8 mouse cellular contexts compared by ENCODE assay signal in genomic region chr1:135347498-135348169, GRCm38 (mm10). TPM values are rescaled to one million over a fixed set of nuclear protein-coding genes. Genes with fewer than 3 reads are reported as not detected.
DNase-seq lines count a peak whose midpoint lies in the region; ATAC-seq and TF ChIP-seq lines count a peak whose summit lies in the region.

No protein-coding gene starts in this region.

- no peak for TF ChIP-seq CTCF in midbrain, postnatal 0 days (IDR thresholded peaks at IDR 0.05)

- no peaks in the 10 kb centered on the region for H3K9me3 ChIP-seq in intestine, embryonic 15.5 days
- H3K9me3 ChIP-seq in stomach, embryonic 16.5 days (replicated peaks; ENCODE audit: control insufficient read depth, low read length): no peaks in the 10 kb centered on the region
- no peaks in the 10 kb centered on the region for H3K9me3 ChIP-seq in midbrain, postnatal 0 days (ENCODE audit: low read length)

- ATAC-seq in frontal cortex, adult (ENCODE audit: low TSS enrichment): 0 out of 2 replicates have a peak, but pooled peaks have one; percentile 52
- ATAC-seq in intestine, embryonic 15.5 days: peak; percentile 55; the same call in 1 of the 2 replicates
- peak; percentile 55; the same call in 1 of the 2 replicates for ATAC-seq in stomach, embryonic 16.5 days (ENCODE audit: insufficient read depth, low FRiP score)
- no peak for ATAC-seq in midbrain, postnatal 0 days (ENCODE audit: low FRiP score)

- peak overlapping the region; percentile 4; the same call in 1 of the 2 replicates for H3K27ac ChIP-seq in intestine, embryonic 15.5 days
- H3K27ac ChIP-seq in stomach, embryonic 16.5 days (ENCODE audit: low read length): peak overlapping the region; percentile 66
- no peak overlapping the region for H3K27ac ChIP-seq in midbrain, postnatal 0 days (ENCODE audit: low read depth, low read length)

- WGBS in intestine, embryonic 15.5 days: 34% methylated on average over 4 of the region's 4 CpGs
- 32% methylated on average over 4 of the region's 4 CpGs for WGBS in stomach, embryonic 16.5 days
- 55% methylated on average over 4 of the region's 4 CpGs for WGBS in midbrain, postnatal 0 days

- H3K4me1 ChIP-seq in intestine, embryonic 15.5 days (replicated peaks): no peaks in the 10 kb centered on the region
- H3K4me1 ChIP-seq in stomach, embryonic 16.5 days (ENCODE audit: control insufficient read depth, insufficient read depth, low read length): peaks cover 16% of the 10 kb centered on the region
- no peaks in the 10 kb centered on the region for H3K4me1 ChIP-seq in midbrain, postnatal 0 days (ENCODE audit: insufficient read depth, low read length)

- no peaks in the 10 kb centered on the region for H3K27me3 ChIP-seq in intestine, embryonic 15.5 days (replicated peaks)
- no peaks in the 10 kb centered on the region for H3K27me3 ChIP-seq in stomach, embryonic 16.5 days (ENCODE audit: control insufficient read depth, insufficient read depth, low read length)
- H3K27me3 ChIP-seq in midbrain, postnatal 0 days (ENCODE audit: insufficient read depth, low read length): no peaks in the 10 kb centered on the region

- DNase-seq in frontal cortex, postnatal 25 days (ENCODE audit: low spot score in 2 of 2): no peak
- peak; percentile 71 to 76 for DNase-seq in right cerebral cortex, postnatal 10 days (ENCODE audit: low spot score in 2 of 2)
- no peak for DNase-seq in right cerebral cortex, postnatal 25 days
- no peak for DNase-seq in thymus, adult 18-20 months
- DNase-seq in midbrain, postnatal 0 days (ENCODE audit: low spot score): no peak

- H3K9ac ChIP-seq in intestine, embryonic 15.5 days: no peak overlapping the region
- no peak overlapping the region for H3K9ac ChIP-seq in stomach, embryonic 16.5 days (ENCODE audit: low read length)
- H3K9ac ChIP-seq in midbrain, postnatal 0 days (replicated peaks; ENCODE audit: low read length, poor library complexity, severe bottlenecking): no peak overlapping the region

- no peak overlapping the region for H3K4me2 ChIP-seq in intestine, embryonic 15.5 days (replicated peaks)
- no peak overlapping the region for H3K4me2 ChIP-seq in stomach, embryonic 16.5 days (ENCODE audit: low read depth, low read length)
- H3K4me2 ChIP-seq in midbrain, postnatal 0 days (ENCODE audit: low read depth, low read length, poor library complexity, severe bottlenecking): no peak overlapping the region

- no peak overlapping the region for H3K4me3 ChIP-seq in intestine, embryonic 15.5 days (replicated peaks)
- no peak overlapping the region for H3K4me3 ChIP-seq in stomach, embryonic 16.5 days (replicated peaks; ENCODE audit: low read length)
- H3K4me3 ChIP-seq in midbrain, postnatal 0 days (ENCODE audit: low read depth, low read length): no peak overlapping the region

- H3K36me3 ChIP-seq in intestine, embryonic 15.5 days: no peaks in the 10 kb centered on the region
- H3K36me3 ChIP-seq in stomach, embryonic 16.5 days (ENCODE audit: control insufficient read depth, insufficient read depth, low read length): no peaks in the 10 kb centered on the region
- H3K36me3 ChIP-seq in midbrain, postnatal 0 days (ENCODE audit: insufficient read depth, low read length): no peaks in the 10 kb centered on the region

RNA-seq across cellular contexts. Expression of gene Lmod1, which starts 23.0 kb away (rescaled TPM):
- 11.1 and 11.2 TPM in 2 replicates for polyA plus RNA-seq in intestine, embryonic 15.5 days (2015; fragmentation: Nextera tagmentation; extraction: Ambion mirVana)
- polyA plus RNA-seq in stomach, embryonic 16.5 days (2015; fragmentation: Nextera tagmentation; extraction: Ambion mirVana): 17.5 and 20.2 TPM in 2 replicates
- 0.16 TPM in 1 of 2 replicates, not detected in the other for total RNA-seq in midbrain, postnatal 0 days (2014; rRNA removed)
- 0.26 and 0.35 TPM in 2 replicates for polyA plus RNA-seq in midbrain, postnatal 0 days (2015; fragmentation: Nextera tagmentation; extraction: Ambion mirVana)

RNA-seq across cellular contexts. Expression of gene Shisa4, which starts 27.4 kb away (rescaled TPM):
- 29.5 and 30.2 TPM in 2 replicates for polyA plus RNA-seq in intestine, embryonic 15.5 days (2015; fragmentation: Nextera tagmentation; extraction: Ambion mirVana)
- polyA plus RNA-seq in stomach, embryonic 16.5 days (2015; fragmentation: Nextera tagmentation; extraction: Ambion mirVana): 37.2 and 38.8 TPM in 2 replicates
- total RNA-seq in midbrain, postnatal 0 days (2014; rRNA removed): 129 and 133 TPM in 2 replicates
- 141 and 146 TPM in 2 replicates for polyA plus RNA-seq in midbrain, postnatal 0 days (2015; fragmentation: Nextera tagmentation; extraction: Ambion mirVana)

RNA-seq across cellular contexts. Expression of gene Timm17a, which starts 34.1 kb away (rescaled TPM):
- polyA plus RNA-seq in intestine, embryonic 15.5 days (2015; fragmentation: Nextera tagmentation; extraction: Ambion mirVana): 246 and 278 TPM in 2 replicates
- 194 and 219 TPM in 2 replicates for polyA plus RNA-seq in stomach, embryonic 16.5 days (2015; fragmentation: Nextera tagmentation; extraction: Ambion mirVana)
- total RNA-seq in midbrain, postnatal 0 days (2014; rRNA removed): 19.0 and 34.4 TPM in 2 replicates
- 165 and 166 TPM in 2 replicates for polyA plus RNA-seq in midbrain, postnatal 0 days (2015; fragmentation: Nextera tagmentation; extraction: Ambion mirVana)

Comparison
In these comparisons a context has a peak if more than half of its experiments do, and no peak if none do; other contexts are left out.
1. DNase-seq: peak in right cerebral cortex, postnatal 10 days (2 of 2); none in frontal cortex, postnatal 25 days (0 of 2), right cerebral cortex, postnatal 25 days (single experiment), thymus, adult 18-20 months (0 of 2) and midbrain, postnatal 0 days (single experiment).